In the genomic region with DNA sequence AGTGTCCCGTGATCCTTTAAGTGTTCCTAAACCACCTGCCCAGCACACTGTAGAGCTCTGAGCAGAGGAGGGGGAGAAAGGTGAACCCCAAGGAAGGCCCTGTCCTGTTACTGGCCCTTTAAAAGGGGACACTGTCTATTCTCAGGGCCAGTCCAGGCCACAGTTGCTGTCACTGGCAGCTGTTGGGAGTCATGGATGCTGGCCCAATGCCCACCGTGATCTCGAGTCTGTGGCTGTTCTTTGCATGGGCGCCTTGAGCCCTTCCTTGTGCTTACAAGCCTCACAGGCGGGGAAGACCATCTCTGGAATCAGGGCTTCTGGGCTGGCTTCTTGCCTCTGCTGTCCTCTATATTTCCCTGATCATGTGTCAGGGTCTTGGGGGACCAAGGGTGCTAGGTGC, we compare ENCODE assay signal across 10 mouse cellular contexts. TPM values are rescaled to one million over a fixed set of nuclear protein-coding genes. Genes with fewer than 3 reads are reported as not detected.
DNase-seq lines count a peak whose midpoint lies in the region; ATAC-seq and TF ChIP-seq lines count a peak whose summit lies in the region.
"Had no signal": no experiment of that assay in that cellular context is flagged by ENCODE, and none has a peak within 500 bp of the region (broad histone marks: within the 10 kb centered on the region; RNA-seq: fewer than 3 reads in every experiment).

No protein-coding gene starts in this region.

- no peaks in the 10 kb centered on the region for H3K9me3 ChIP-seq in lung, postnatal 0 days (ENCODE audit: low read length)
- H3K9me3 ChIP-seq in liver, embryonic 11.5 days (ENCODE audit: control insufficient read depth, low read length): no peaks in the 10 kb centered on the region
- H3K9me3 ChIP-seq: limb, embryonic 10.5 days; midbrain, embryonic 15.5 days had no signal

- no peak overlapping the region for H3K4me2 ChIP-seq in lung, postnatal 0 days (replicated peaks; ENCODE audit: low read depth, low read length)
- no peak overlapping the region for H3K4me2 ChIP-seq in liver, embryonic 11.5 days
- H3K4me2 ChIP-seq: midbrain, embryonic 15.5 days had no signal

- H3K27ac ChIP-seq in lung, postnatal 0 days (ENCODE audit: low read length): no peak overlapping the region
- H3K27ac ChIP-seq in liver, embryonic 11.5 days (ENCODE audit: low read depth, low read length): no peak overlapping the region
- H3K27ac ChIP-seq: limb, embryonic 10.5 days; midbrain, embryonic 15.5 days had no signal

- no peak for TF ChIP-seq EP300 in lung, postnatal 0 days (IDR thresholded peaks at IDR 0.05)

- no peak for ATAC-seq in lung, postnatal 0 days
- no peak for ATAC-seq in megakaryocyte, adult 5-6 weeks (ENCODE audit: poor library complexity, severe bottlenecking)
- ATAC-seq in liver, embryonic 11.5 days (replicated peaks; ENCODE audit: low FRiP score): no peak
- ATAC-seq: midbrain, embryonic 15.5 days had no signal

- 0 out of 2 replicates have a peak, but pooled peaks cover 10% of the 10 kb centered on the region for H3K4me1 ChIP-seq in lung, postnatal 0 days (ENCODE audit: insufficient read depth, low read depth, low read length)
- no peaks in the 10 kb centered on the region for H3K4me1 ChIP-seq in liver, embryonic 11.5 days (replicated peaks; ENCODE audit: control insufficient read depth, insufficient read depth, low read length)

- H3K9ac ChIP-seq in lung, postnatal 0 days (replicated peaks; ENCODE audit: low read depth): no peak overlapping the region
- no peak overlapping the region for H3K9ac ChIP-seq in liver, embryonic 11.5 days (ENCODE audit: low read depth, low read length)
- H3K9ac ChIP-seq: midbrain, embryonic 15.5 days had no signal

- DNase-seq in cerebellum, postnatal 14 days: peak; percentile 51 to 72
- DNase-seq in cerebellum, adult 8-10 months: no peak
- peak; percentile 35 to 39 for DNase-seq in lung, adult 18-20 months
- no peak for DNase-seq in lung, postnatal 25 days (ENCODE audit: low spot score)
- DNase-seq in gastrocnemius, postnatal 25 days: peak; percentile 63
- DNase-seq in lung, postnatal 0 days (ENCODE audit: low spot score): peak; percentile 59
- no peak for DNase-seq in liver, embryonic 11.5 days (ENCODE audit: low spot score)

- peaks cover 21% of the 10 kb centered on the region; the same call in 1 of the 2 replicates for H3K27me3 ChIP-seq in lung, postnatal 0 days (replicated peaks; ENCODE audit: insufficient read depth, low read length)
- H3K27me3 ChIP-seq in liver, embryonic 11.5 days (replicated peaks; ENCODE audit: control insufficient read depth, insufficient read depth, low read length): peaks cover 45% of the 10 kb centered on the region

- H3K36me3 ChIP-seq in lung, postnatal 0 days (ENCODE audit: insufficient read depth, low read length): no peaks in the 10 kb centered on the region
- H3K36me3 ChIP-seq in liver, embryonic 11.5 days (ENCODE audit: control insufficient read depth, insufficient read depth, low read length): no peaks in the 10 kb centered on the region
- H3K36me3 ChIP-seq: limb, embryonic 10.5 days; midbrain, embryonic 15.5 days had no signal

- no peak overlapping the region for H3K4me3 ChIP-seq in lung, postnatal 0 days (ENCODE audit: low read depth, low read length)
- no peak overlapping the region for H3K4me3 ChIP-seq in liver, embryonic 11.5 days (ENCODE audit: low read depth, low read length)
- H3K4me3 ChIP-seq: limb, embryonic 10.5 days; midbrain, embryonic 15.5 days had no signal

- TF ChIP-seq CTCF in lung, postnatal 0 days (IDR thresholded peaks at IDR 0.05): no peak

- WGBS in lung, postnatal 0 days: 42% methylated on average over 5 of the region's 5 CpGs
- 71% methylated on average over 5 of the region's 5 CpGs for WGBS in liver, embryonic 11.5 days

RNA-seq across cellular contexts. Expression of a gene that starts 4.7 kb away (rescaled TPM):
- total RNA-seq in gastrocnemius, postnatal 25 days (2021): 10 to 100 TPM; 33.4 to 42.7 TPM
- polyA plus RNA-seq in lung, postnatal 0 days (2015; fragmentation: Nextera tagmentation; extraction: Ambion mirVana): 0.74 and 0.75 TPM in 2 replicates
- 0.04 TPM in 1 of 2 replicates, not detected in the other for total RNA-seq in megakaryocyte, adult 5-6 weeks (2015)
- total RNA-seq in megakaryocyte, adult 5-6 weeks (2017): not detected in 2 replicates
- polyA plus RNA-seq in liver, embryonic 11.5 days (2014; fragmentation: Nextera tagmentation; extraction: Ambion mirVana): 0.18 and 0.29 TPM in 2 replicates

RNA-seq across cellular contexts. Expression of a gene that starts 22.6 kb away (rescaled TPM):
- total RNA-seq in gastrocnemius, postnatal 25 days (2021): 1 to 10 TPM; 1.8 to 2.1 TPM
- 21.1 and 22.9 TPM in 2 replicates for polyA plus RNA-seq in lung, postnatal 0 days (2015; fragmentation: Nextera tagmentation; extraction: Ambion mirVana)
- 6.6 and 6.8 TPM in 2 replicates for total RNA-seq in megakaryocyte, adult 5-6 weeks (2015)
- 13.1 and 14.4 TPM in 2 replicates for total RNA-seq in megakaryocyte, adult 5-6 weeks (2017)
- polyA plus RNA-seq in liver, embryonic 11.5 days (2014; fragmentation: Nextera tagmentation; extraction: Ambion mirVana): 4.0 and 4.3 TPM in 2 replicates

Comparison
In these comparisons a context has a peak if more than half of its experiments do, and no peak if none do; other contexts are left out.
1. DNase-seq: peak in cerebellum, postnatal 14 days (2 of 2), lung, adult 18-20 months (2 of 2), gastrocnemius, postnatal 25 days (single experiment) and lung, postnatal 0 days (single experiment); none in cerebellum, adult 8-10 months (single experiment), lung, postnatal 25 days (single experiment) and liver, embryonic 11.5 days (single experiment).
2. RNA of a gene that starts 4.7 kb away (total RNA-seq): 33.4 to 42.7 TPM in gastrocnemius, postnatal 25 days; 0.04 TPM in megakaryocyte, adult 5-6 weeks; every median in the first group is over 10 times any median in the second.